Mouse (Mus musculus) heart, embryonic 16.5 days (tissue): Measurements from ENCODE around the gene Gtf3c2. TPM values are rescaled to one million over a fixed set of nuclear protein-coding genes. Genes with fewer than 3 reads are reported as not detected.

Experiments
- ATAC-seq: fragments of 200-750 bp; cut with Nextera tagmentation; replicated peaks from 2 replicates; pipeline ENCODE4 v1.8.0; 2017; ENCODE audit warnings: moderate number of reproducible peaks; ENCODE audit not compliant: insufficient read depth, low FRiP score; ENCODE audit errors: extremely low read depth
- H3K27ac ChIP-seq: fragments of 300-500 bp; sonication (generic); 2 replicates; pipeline ENCODE4 v1.5.1; 2014; ENCODE audit warnings: mild to moderate bottlenecking, low read length, control low read depth, moderate library complexity
- H3K27me3 ChIP-seq: fragments of 300-500 bp; sonication (generic); 2 replicates; pipeline ENCODE4 v1.6.1; 2014; ENCODE audit warnings: low read length, mixed read lengths; ENCODE audit not compliant: control insufficient read depth, insufficient read depth
- H3K36me3 ChIP-seq: fragments of 300-500 bp; sonication (generic); 2 replicates; pipeline ENCODE4 v1.6.1; 2014; ENCODE audit not compliant: control insufficient read depth, insufficient read depth
- H3K4me1 ChIP-seq: fragments of 300-500 bp; sonication (generic); 2 replicates; pipeline ENCODE4 v1.6.1; 2014; ENCODE audit warnings: low read length, mixed read lengths; ENCODE audit not compliant: control insufficient read depth, insufficient read depth
- H3K4me2 ChIP-seq: fragments of 300-500 bp; sonication (generic); 2 replicates; pipeline ENCODE4 v1.6.1; 2014; ENCODE audit warnings: low read depth, mild to moderate bottlenecking, control low read depth, low read length
- H3K4me3 ChIP-seq: fragments of 300-500 bp; sonication (generic); 2 replicates; pipeline ENCODE4 v1.5.1; 2014; ENCODE audit warnings: mild to moderate bottlenecking, control low read depth, low read length
- H3K9ac ChIP-seq: fragments of 300-500 bp; sonication (generic); 2 replicates; pipeline ENCODE4 v1.6.1; 2014; ENCODE audit warnings: low read length, control low read depth
- H3K9me3 ChIP-seq: fragments of 300-500 bp; sonication (generic); replicated peaks from 2 replicates; pipeline ENCODE4 v1.6.1; 2016; ENCODE audit warnings: low read length; ENCODE audit not compliant: control insufficient read depth
- WGBS: fragments of 180-500 bp; shearing (Covaris S2); extraction: QIAGEN DNeasy Blood & Tissue Kit; methylation state at CpG from one replicate; pipeline ENCODE4 v1.1.7; 2014; 5-methylcytosine and 5-hydroxymethylcytosine counted together
- polyA plus RNA-seq: library from polyadenylated mRNA; unstranded; fragments of >200 nt; fragmentation: Nextera tagmentation; extraction: Ambion mirVana; gene quantifications from 2 replicates; pipeline ENCODE4 v1.2.1, GENCODE M21; 2015

Gene Gtf3c2
- polyA plus RNA-seq, 1 experiment from 2014 or later = 39.7 TPM

DNA sequence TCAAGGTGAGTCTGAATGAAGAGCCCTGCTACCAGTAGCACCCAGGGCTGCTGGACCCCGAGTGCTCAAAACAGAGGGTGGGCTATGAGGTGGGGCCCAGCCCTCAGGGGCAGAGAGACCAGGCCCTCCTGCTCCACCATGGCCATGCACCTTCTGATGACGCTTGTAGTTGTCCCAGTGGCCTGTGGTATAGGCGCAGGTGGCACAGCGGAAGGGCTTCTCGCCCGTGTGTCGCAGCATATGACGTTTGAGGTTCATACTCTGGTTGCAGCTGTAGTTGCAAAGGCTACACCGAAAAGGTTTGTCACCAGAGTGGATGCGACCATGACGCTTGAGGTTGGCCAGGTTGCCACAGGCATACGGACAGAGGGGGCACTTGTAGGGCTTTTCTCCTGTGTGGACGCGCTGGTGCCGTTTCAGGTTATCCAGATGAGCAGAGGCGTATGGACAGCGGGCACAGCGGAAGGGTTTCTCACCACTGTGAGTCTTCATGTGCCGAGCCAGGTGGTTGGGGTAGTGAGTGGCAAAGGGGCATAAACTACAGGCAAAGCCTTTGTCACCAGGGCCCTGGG is 19.5 kb upstream of the Gtf3c2 start:
- H3K36me3 ChIP-seq = peaks cover 70% of the 10 kb centered on the region
- no peak for ATAC-seq
- no peak overlapping the region for H3K9ac ChIP-seq
- H3K27me3 ChIP-seq = no peaks in the 10 kb centered on the region
- H3K27ac ChIP-seq = no peak overlapping the region
- peaks cover 15% of the 10 kb centered on the region for H3K4me1 ChIP-seq
- no peak overlapping the region for H3K4me3 ChIP-seq
- WGBS = 90% methylated on average over 19 of the region's 19 CpGs
- H3K9me3 ChIP-seq = peaks cover 4% of the 10 kb centered on the region
- no peak overlapping the region for H3K4me2 ChIP-seq

DNA sequence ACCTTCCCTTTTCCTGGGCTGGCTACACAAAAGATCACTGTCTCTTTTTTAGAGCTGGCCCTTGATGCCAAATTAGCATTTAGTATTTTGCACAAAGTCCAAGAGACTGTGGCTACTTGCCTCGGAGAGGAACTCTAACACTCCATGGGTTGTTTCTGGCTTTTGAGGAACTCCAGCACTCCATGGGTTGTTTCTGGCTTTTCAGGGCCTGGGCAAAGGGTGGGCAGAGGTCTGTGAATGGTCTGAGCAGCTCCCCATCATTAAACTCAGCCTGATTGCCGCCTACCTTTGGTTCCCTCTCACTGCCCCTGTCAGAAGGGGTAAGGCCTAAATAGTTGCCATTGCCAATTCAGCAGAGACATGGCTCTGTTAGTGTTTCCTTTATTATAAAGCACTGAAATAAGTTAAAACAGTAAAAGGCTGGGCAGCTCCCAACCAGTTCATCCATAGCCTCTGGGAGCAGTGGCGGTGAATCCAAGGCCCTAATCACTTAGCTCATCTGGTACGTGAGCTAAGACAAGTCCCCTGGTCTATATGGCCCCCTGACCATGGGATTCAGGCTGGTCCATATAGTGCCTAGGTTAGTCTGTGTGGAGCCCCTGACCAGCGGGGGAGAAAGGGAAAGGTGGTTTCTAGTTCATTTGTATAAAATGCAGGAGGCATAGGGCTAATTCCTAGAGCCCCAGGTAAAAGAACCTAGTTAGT is 18.8 kb upstream of the Gtf3c2 start:
- ATAC-seq = no peak
- Histone ChIP-seq H3K36me3 (peaks cover 63% of the 10 kb centered on the region), H3K4me2 (no peak overlapping the region), H3K4me3 (no peak overlapping the region), H3K4me1 (peaks cover 21% of the 10 kb centered on the region), H3K9me3 (peaks cover 4% of the 10 kb centered on the region), H3K9ac (no peak overlapping the region), H3K27ac (no peak overlapping the region), H3K27me3 (no peaks in the 10 kb centered on the region)
- WGBS = 77% methylated on average over 5 of the region's 5 CpGs

DNA sequence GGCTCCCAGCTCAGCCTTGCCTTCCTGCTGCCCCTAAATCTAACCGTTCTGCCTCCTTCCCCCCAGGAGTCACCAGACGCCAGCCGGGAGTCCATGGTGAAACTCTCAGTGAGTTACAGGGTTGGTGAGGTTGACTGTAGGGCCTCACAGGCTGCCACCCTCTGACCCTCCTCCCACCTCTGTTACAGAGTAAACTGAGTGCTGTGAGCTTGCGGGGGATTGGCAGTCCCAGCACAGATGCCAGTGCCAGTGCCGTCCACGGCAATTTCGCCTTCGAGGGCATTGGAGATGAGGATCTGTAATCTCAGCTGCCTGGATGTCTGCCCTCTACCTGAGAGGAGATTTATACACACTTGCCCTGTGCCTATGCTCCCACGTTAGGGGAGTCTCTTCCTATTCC is 18.2 kb upstream of the Gtf3c2 start:
- Histone ChIP-seq H3K4me3 (no peak overlapping the region), H3K9me3 (peaks cover 4% of the 10 kb centered on the region), H3K4me2 (no peak overlapping the region), H3K9ac (no peak overlapping the region), H3K27me3 (no peaks in the 10 kb centered on the region), H3K27ac (no peak overlapping the region), H3K36me3 (peaks cover 57% of the 10 kb centered on the region), H3K4me1 (peaks cover 21% of the 10 kb centered on the region)
- ATAC-seq = no peak
- WGBS = 80% methylated on average over 9 of the region's 9 CpGs

DNA sequence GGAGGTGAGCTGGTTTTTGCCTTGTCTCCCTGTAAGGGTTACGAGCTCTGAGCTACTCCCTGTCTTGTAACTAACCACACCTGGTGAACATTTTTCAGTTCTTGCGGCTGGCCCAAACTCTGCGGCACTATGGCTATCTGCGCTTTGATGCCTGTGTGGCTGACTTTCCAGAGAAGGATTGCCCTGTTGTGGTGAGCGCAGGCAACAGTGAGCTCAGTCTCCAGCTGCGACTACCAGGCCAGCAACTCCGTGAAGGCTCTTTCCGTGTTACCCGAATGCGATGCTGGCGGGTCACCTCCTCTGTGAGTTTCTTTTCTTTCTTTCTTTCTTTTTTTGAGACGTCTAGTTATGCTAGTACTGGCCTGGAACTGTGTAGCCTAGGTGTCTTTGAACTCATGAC is 17.1 kb upstream of the Gtf3c2 start:
- H3K36me3 ChIP-seq = peaks cover 54% of the 10 kb centered on the region
- no peaks in the 10 kb centered on the region for H3K27me3 ChIP-seq
- H3K4me3 ChIP-seq = no peak overlapping the region
- peaks cover 4% of the 10 kb centered on the region for H3K9me3 ChIP-seq
- ATAC-seq = no peak
- no peak overlapping the region for H3K4me2 ChIP-seq
- H3K27ac ChIP-seq = no peak overlapping the region
- H3K4me1 ChIP-seq = peaks cover 18% of the 10 kb centered on the region
- 91% methylated on average over 12 of the region's 12 CpGs for WGBS
- no peak overlapping the region for H3K9ac ChIP-seq

DNA sequence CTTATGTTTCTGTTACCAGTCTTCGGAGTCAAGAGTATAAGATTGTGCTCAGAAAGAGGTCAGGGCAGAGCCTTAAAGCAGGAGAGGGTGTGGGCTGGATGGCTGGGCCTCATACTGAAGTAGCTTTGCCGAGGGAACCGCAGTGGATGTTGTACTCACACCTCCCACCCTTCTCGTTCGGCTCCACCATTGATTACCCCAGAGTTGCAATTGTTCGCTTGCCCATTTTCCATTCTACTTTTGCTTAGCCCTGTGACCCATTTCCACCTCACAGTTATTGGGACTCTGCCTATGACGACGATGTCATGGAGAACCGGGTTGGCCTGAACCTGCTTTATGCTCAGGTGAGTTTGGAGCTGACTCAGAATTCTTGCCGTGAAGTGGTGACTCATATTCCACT is 16.3 kb upstream of the Gtf3c2 start:
- no peak for ATAC-seq
- no peak overlapping the region for H3K4me2 ChIP-seq
- 91% methylated on average over 10 of the region's 10 CpGs for WGBS
- H3K27ac ChIP-seq = no peak overlapping the region
- H3K4me3 ChIP-seq = no peak overlapping the region
- peaks cover 23% of the 10 kb centered on the region for H3K4me1 ChIP-seq
- peaks cover 55% of the 10 kb centered on the region for H3K36me3 ChIP-seq
- H3K9ac ChIP-seq = no peak overlapping the region
- no peaks in the 10 kb centered on the region for H3K27me3 ChIP-seq
- H3K9me3 ChIP-seq = peaks cover 4% of the 10 kb centered on the region

DNA sequence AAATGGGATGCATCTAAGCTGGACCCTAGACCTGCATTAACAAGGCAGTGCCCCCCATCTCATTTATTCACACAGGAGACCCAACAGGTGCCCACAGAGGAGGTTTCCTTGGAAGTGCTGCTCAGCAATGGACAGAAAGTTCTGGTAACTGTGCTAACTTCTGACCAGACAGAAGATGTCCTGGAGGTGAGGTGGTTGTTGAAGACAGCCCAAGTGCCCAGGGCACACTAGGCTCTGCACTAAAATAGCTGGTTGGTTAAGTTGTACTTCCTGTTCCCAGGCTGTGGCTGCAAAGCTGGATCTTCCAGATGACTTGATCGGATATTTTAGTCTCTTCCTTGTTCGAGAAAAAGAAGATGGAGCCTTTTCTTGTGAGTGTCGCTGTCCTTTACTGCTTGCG is 15.7 kb upstream of the Gtf3c2 start:
- H3K27ac ChIP-seq = no peak overlapping the region
- H3K27me3 ChIP-seq = no peaks in the 10 kb centered on the region
- WGBS = 93% methylated on average over 4 of the region's 4 CpGs
- no peak overlapping the region for H3K4me3 ChIP-seq
- no peak overlapping the region for H3K4me2 ChIP-seq
- H3K9ac ChIP-seq = no peak overlapping the region
- H3K4me1 ChIP-seq = peaks cover 18% of the 10 kb centered on the region
- H3K36me3 ChIP-seq = peaks cover 58% of the 10 kb centered on the region
- no peak for ATAC-seq
- H3K9me3 ChIP-seq = peaks cover 4% of the 10 kb centered on the region

DNA sequence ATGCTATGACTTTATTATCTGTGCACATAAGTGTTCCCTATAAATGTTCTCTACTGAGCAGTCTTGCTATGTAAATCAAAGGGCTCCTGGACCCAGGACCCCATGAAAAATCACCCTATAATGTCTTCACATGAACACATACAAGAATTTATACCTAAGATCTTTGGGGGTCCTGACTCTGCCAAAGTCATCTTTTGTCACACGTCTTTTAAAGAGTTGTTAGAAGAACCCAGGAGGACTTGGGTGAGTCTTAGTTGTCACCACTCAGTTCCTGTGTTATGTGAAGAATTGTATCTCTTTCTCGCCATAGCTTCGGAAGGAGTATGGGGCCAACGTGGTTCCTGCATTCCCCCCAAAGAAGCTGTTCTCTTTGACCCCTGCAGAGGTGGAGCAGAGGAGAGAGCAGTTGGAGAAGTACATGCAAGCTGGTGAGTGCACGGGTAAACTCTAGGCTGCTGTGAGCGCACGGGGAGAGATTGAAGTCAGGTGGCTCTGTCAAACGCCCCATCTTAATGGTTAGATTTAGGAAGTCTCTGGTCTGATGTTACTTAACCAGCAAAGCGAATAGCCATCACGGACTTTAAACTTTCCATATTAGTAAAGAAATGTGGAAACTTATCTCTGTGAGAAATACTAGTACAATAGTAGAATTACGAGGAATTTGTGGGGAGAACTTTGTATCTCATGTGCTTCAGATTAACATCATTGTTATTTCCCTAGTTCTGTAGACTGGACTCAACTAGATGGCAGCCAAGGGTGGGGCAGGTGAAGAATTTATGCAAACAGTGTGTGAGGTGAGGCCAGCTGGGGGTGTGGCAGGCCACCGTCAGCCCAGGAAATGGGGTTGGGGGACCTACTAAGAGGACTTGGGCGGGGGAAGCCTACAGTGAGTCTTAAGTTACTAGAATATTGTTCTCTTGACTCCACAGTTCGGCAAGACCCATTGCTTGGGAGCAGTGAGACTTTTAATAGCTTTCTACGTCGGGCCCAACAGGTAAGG is 14.8 kb upstream of the Gtf3c2 start:
- 91% methylated on average over 16 of the region's 16 CpGs for WGBS
- Histone ChIP-seq H3K4me3 (peak overlapping the region; percentile 98), H3K9me3 (no peaks in the 10 kb centered on the region), H3K9ac (peak overlapping the region; percentile 77; the same call in 1 of the 2 replicates), H3K4me1 (peaks cover 16% of the 10 kb centered on the region), H3K27me3 (no peaks in the 10 kb centered on the region), H3K4me2 (peak overlapping the region; percentile 95), H3K27ac (no peak overlapping the region), H3K36me3 (peaks cover 60% of the 10 kb centered on the region)
- no peak for ATAC-seq

DNA sequence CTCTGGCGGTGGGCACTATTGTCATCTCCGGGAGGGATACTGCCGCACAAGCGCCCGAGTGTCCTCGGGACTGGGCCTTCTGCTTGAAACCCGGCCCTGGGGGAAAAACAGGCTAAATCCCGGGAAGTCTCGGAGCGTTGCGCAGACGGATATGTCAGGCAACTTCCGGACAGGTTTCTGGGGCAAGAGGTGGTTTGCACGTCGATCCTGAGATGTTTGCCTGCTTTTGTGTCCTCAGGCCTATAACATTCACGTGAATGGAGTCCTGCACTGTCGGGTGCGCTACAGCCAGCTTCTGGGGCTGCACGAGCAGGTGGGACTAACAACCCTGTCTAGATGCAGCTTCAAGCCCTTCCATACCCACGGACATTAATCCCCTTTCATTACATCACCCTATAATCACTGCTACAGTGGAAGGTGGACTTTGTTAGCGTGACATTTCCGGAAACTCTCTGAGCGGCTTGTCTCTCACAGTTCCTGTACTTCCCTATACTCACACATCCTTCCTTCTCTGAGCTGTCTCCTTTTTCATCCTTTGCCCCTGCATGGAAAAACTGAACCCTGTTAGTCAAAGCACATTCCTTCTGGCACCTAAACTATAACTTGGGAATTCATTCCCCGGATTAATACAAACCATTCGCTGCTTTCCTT is 13.8 kb upstream of the Gtf3c2 start:
- Histone ChIP-seq H3K4me3 (peak overlapping the region; percentile 98), H3K27me3 (no peaks in the 10 kb centered on the region), H3K4me1 (peaks cover 16% of the 10 kb centered on the region), H3K27ac (peak overlapping the region; percentile 80), H3K9me3 (no peaks in the 10 kb centered on the region), H3K36me3 (peaks cover 56% of the 10 kb centered on the region), H3K9ac (peak overlapping the region; percentile 77), H3K4me2 (peak overlapping the region; percentile 95)
- 0 out of 2 replicates have a peak, but pooled peaks have one; percentile 0 for ATAC-seq
- 9% methylated on average over 25 of the region's 25 CpGs for WGBS
